In the genomic region with DNA sequence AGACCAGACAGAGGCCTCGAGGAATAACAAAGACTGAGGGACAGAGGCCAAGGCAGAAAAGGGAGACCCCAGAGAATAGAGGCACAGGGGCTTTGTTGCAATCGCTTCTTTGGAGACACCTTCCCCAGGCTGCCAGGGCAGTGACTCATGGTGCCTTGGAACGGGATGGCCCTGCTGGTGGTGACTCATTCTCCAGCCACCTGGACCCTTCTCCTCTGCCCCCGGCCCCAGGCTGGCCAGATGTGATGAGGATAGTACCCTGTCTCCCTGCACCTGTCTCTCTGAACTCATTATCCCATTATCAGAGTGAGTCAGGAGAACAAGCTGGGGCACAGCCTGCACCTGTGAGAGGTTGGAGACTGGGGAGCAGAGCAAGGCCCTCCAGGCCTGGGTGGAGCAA, we compare ENCODE assay signal across 17 mouse cellular contexts. TPM values are rescaled to one million over a fixed set of nuclear protein-coding genes. Genes with fewer than 3 reads are reported as not detected.
DNase-seq lines count a peak whose midpoint lies in the region; ATAC-seq and TF ChIP-seq lines count a peak whose summit lies in the region.
"Had no signal": no experiment of that assay in that cellular context is flagged by ENCODE, and none has a peak within 500 bp of the region (broad histone marks: within the 10 kb centered on the region; RNA-seq: fewer than 3 reads in every experiment).

No protein-coding gene starts in this region.

- WGBS in lung, postnatal 0 days = 34% methylated on average over 4 of the region's 4 CpGs
- 31% methylated on average over 4 of the region's 4 CpGs for WGBS in stomach, postnatal 0 days

- H3K4me3 ChIP-seq in lung, postnatal 0 days (ENCODE audit: low read depth, low read length) = no peak overlapping the region
- no peak overlapping the region for H3K4me3 ChIP-seq in stomach, postnatal 0 days (ENCODE audit: low read depth, low read length)
- H3K4me3 ChIP-seq: forebrain, embryonic 15.5 days; neural tube, embryonic 13.5 days had no signal

- peaks cover 9% of the 10 kb centered on the region; the same call in 1 of the 2 replicates for H3K4me1 ChIP-seq in lung, postnatal 0 days (ENCODE audit: insufficient read depth, low read depth, low read length)
- peaks cover 8% of the 10 kb centered on the region for H3K4me1 ChIP-seq in stomach, postnatal 0 days (replicated peaks; ENCODE audit: control insufficient read depth, insufficient read depth)

- peak; percentile 44 for DNase-seq in lung, postnatal 0 days (ENCODE audit: low spot score)
- DNase-seq in lung, postnatal 10 days = no peak
- peak; percentile 71 for DNase-seq in NIH3T3 (ENCODE audit: low read depth)
- DNase-seq in adrenal gland, postnatal 36 days = peak; percentile 69 to 70
- DNase-seq in stomach, postnatal 0 days (ENCODE audit: low spot score) = peak; percentile 62
- DNase-seq in ovary, postnatal 36 days (ENCODE audit: low spot score) = no peak
- no peak for DNase-seq in embryo, embryonic 10.5 days (ENCODE audit: low spot score)
- DNase-seq: gastrocnemius, postnatal 36 days; kidney, postnatal 14 days; layer of hippocampus, postnatal 36 days; thymus, postnatal 25 days had no signal

- 0 out of 2 replicates have a peak, but pooled peaks cover 4% of the 10 kb centered on the region for H3K27me3 ChIP-seq in lung, postnatal 0 days (replicated peaks; ENCODE audit: insufficient read depth, low read length)
- no peaks in the 10 kb centered on the region for H3K27me3 ChIP-seq in stomach, postnatal 0 days (ENCODE audit: control insufficient read depth, insufficient read depth, low read length)

- no peaks in the 10 kb centered on the region for H3K9me3 ChIP-seq in lung, postnatal 0 days (ENCODE audit: low read length)
- H3K9me3 ChIP-seq in stomach, postnatal 0 days (ENCODE audit: control insufficient read depth, low read length) = no peaks in the 10 kb centered on the region
- H3K9me3 ChIP-seq: forebrain, embryonic 15.5 days; G1E; neural tube, embryonic 13.5 days had no signal

- no peak for TF ChIP-seq EP300 in lung, postnatal 0 days (IDR thresholded peaks at IDR 0.05)
- no peak for TF ChIP-seq EP300 in stomach, postnatal 0 days (optimal IDR thresholded peaks at IDR 0.05)

- TF ChIP-seq CTCF in lung, postnatal 0 days (IDR thresholded peaks at IDR 0.05) = no peak
- TF ChIP-seq CTCF in stomach, postnatal 0 days (IDR thresholded peaks at IDR 0.05; ENCODE audit: low read depth) = no peak

- H3K4me2 ChIP-seq in lung, postnatal 0 days (replicated peaks; ENCODE audit: low read depth, low read length) = no peak overlapping the region
- no peak overlapping the region for H3K4me2 ChIP-seq in stomach, postnatal 0 days (replicated peaks; ENCODE audit: low read depth)
- H3K4me2 ChIP-seq: forebrain, embryonic 15.5 days; neural tube, embryonic 13.5 days had no signal

- H3K27ac ChIP-seq in lung, postnatal 0 days (ENCODE audit: low read length) = peak overlapping the region; percentile 86
- peak overlapping the region; percentile 89 for H3K27ac ChIP-seq in stomach, postnatal 0 days (replicated peaks)
- H3K27ac ChIP-seq: forebrain, embryonic 15.5 days; neural tube, embryonic 13.5 days had no signal

- H3K9ac ChIP-seq in lung, postnatal 0 days (replicated peaks; ENCODE audit: low read depth) = no peak overlapping the region
- no peak overlapping the region for H3K9ac ChIP-seq in stomach, postnatal 0 days (ENCODE audit: low read length)
- H3K9ac ChIP-seq: forebrain, embryonic 15.5 days; neural tube, embryonic 13.5 days had no signal

- H3K36me3 ChIP-seq in lung, postnatal 0 days (ENCODE audit: insufficient read depth, low read length) = no peaks in the 10 kb centered on the region
- H3K36me3 ChIP-seq in stomach, postnatal 0 days (ENCODE audit: control insufficient read depth, insufficient read depth, low read length) = no peaks in the 10 kb centered on the region
- H3K36me3 ChIP-seq: forebrain, embryonic 15.5 days; G1E; neural tube, embryonic 13.5 days had no signal

- no peak for ATAC-seq in lung, postnatal 0 days
- ATAC-seq in stomach, postnatal 0 days (ENCODE audit: low FRiP score, low TSS enrichment) = 0 out of 2 replicates have a peak, but pooled peaks have one; percentile 1
- ATAC-seq: forebrain, embryonic 15.5 days; hindbrain, embryonic 16.5 days; midbrain, embryonic 16.5 days had no signal

RNA-seq across cellular contexts. Expression of a gene that starts 1.0 kb away (rescaled TPM):
- 353 and 389 TPM in 2 replicates for polyA plus RNA-seq in lung, postnatal 0 days (2015; fragmentation: Nextera tagmentation; extraction: Ambion mirVana)
- total RNA-seq in adrenal gland, postnatal 36 days (2021) = 1 to 10 TPM in 1 of 2 experiments, under 1 TPM in 1; 0.46 to 1.9 TPM
- 1,902 and 1,960 TPM in 2 replicates for polyA plus RNA-seq in stomach, postnatal 0 days (2015; fragmentation: Nextera tagmentation; extraction: Ambion mirVana)
- total RNA-seq: G1E had no signal
- polyA plus RNA-seq: G1E had no signal

RNA-seq across cellular contexts. Expression of a gene that starts 22.7 kb away (rescaled TPM):
- polyA plus RNA-seq in lung, postnatal 0 days (2015; fragmentation: Nextera tagmentation; extraction: Ambion mirVana) = 235 and 248 TPM in 2 replicates
- total RNA-seq in adrenal gland, postnatal 36 days (2021) = 1 to 10 TPM in 1 of 2 experiments, under 1 TPM in 1; 0.76 to 3.3 TPM
- polyA plus RNA-seq in stomach, postnatal 0 days (2015; fragmentation: Nextera tagmentation; extraction: Ambion mirVana) = 715 and 753 TPM in 2 replicates
- total RNA-seq: G1E had no signal
- polyA plus RNA-seq: G1E had no signal

RNA-seq across cellular contexts. Expression of a gene that starts 51.2 kb away (rescaled TPM):
- polyA plus RNA-seq in lung, postnatal 0 days (2015; fragmentation: Nextera tagmentation; extraction: Ambion mirVana) = 0.08 and 0.20 TPM in 2 replicates
- not detected for total RNA-seq in adrenal gland, postnatal 36 days (2021)
- polyA plus RNA-seq in stomach, postnatal 0 days (2015; fragmentation: Nextera tagmentation; extraction: Ambion mirVana) = 49.3 and 73.4 TPM in 2 replicates
- total RNA-seq: gastrocnemius, postnatal 36 days; layer of hippocampus, postnatal 36 days had no signal
- polyA plus RNA-seq: forebrain, embryonic 15.5 days; G1E; heart, embryonic 16.5 days; midbrain, embryonic 16.5 days; neural tube, embryonic 13.5 days had no signal

Comparison
In these comparisons a context has a peak if more than half of its experiments do, and no peak if none do; other contexts are left out.
1. DNase-seq: peak in lung, postnatal 0 days (single experiment), NIH3T3 (single experiment), adrenal gland, postnatal 36 days (2 of 2) and stomach, postnatal 0 days (single experiment); none in lung, postnatal 10 days (single experiment), ovary, postnatal 36 days (single experiment) and embryo, embryonic 10.5 days (single experiment).
2. RNA of a gene that starts 51.2 kb away (polyA plus RNA-seq): 49.3 to 73.4 TPM in stomach, postnatal 0 days; 0.08 to 0.20 TPM in lung, postnatal 0 days; every median in the first group is over 10 times any median in the second.